Mouse (Mus musculus) embryonic facial prominence, embryonic 15.5 days (tissue): ENCODE results near the gene Slc35d2. TPM values are rescaled to one million over a fixed set of nuclear protein-coding genes. Genes with fewer than 3 reads are reported as not detected.

Source experiments
- ATAC-seq: fragments of 200-750 bp; cut with Nextera tagmentation; 2 replicates; pipeline ENCODE4 v1.8.0; 2017; ENCODE audit warnings: low read depth, moderate TSS enrichment; ENCODE audit not compliant: insufficient number of reproducible peaks, low FRiP score, low TSS enrichment
- H3K27ac ChIP-seq: fragments of 300-500 bp; sonication (generic); replicated peaks from 2 replicates; pipeline ENCODE4 v1.5.1; 2015; ENCODE audit warnings: mild to moderate bottlenecking, inconsistent platforms
- H3K27me3 ChIP-seq: fragments of 300-500 bp; sonication (generic); 2 replicates; pipeline ENCODE4 v1.6.1; 2015; ENCODE audit warnings: inconsistent platforms
- H3K36me3 ChIP-seq: fragments of 300-500 bp; sonication (generic); 2 replicates; pipeline ENCODE4 v1.6.1; 2015; ENCODE audit warnings: mild to moderate bottlenecking, inconsistent platforms
- H3K4me1 ChIP-seq: fragments of 300-500 bp; sonication (generic); 2 replicates; pipeline ENCODE4 v1.6.1; 2015; ENCODE audit warnings: inconsistent platforms
- H3K4me2 ChIP-seq: fragments of 300-500 bp; sonication (generic); replicated peaks from 2 replicates; pipeline ENCODE4 v1.6.1; 2015; ENCODE audit warnings: mild to moderate bottlenecking, inconsistent platforms
- H3K4me3 ChIP-seq: fragments of 300-500 bp; sonication (generic); replicated peaks from 2 replicates; pipeline ENCODE4 v1.5.1; 2015; ENCODE audit warnings: mild to moderate bottlenecking, inconsistent platforms
- H3K9ac ChIP-seq: fragments of 300-500 bp; sonication (generic); 2 replicates; pipeline ENCODE4 v1.6.1; 2015; ENCODE audit warnings: inconsistent platforms
- H3K9me3 ChIP-seq: fragments of 300-500 bp; sonication (generic); replicated peaks from 2 replicates; pipeline ENCODE4 v1.6.1; 2016; ENCODE audit warnings: inconsistent platforms
- WGBS: fragments of 180-500 bp; shearing (Covaris S2); methylation state at CpG from one replicate; pipeline ENCODE4 v1.1.7; 2015; 5-methylcytosine and 5-hydroxymethylcytosine counted together
- polyA plus RNA-seq: library from polyadenylated mRNA; unstranded; fragments of >200 nt; fragmentation: Nextera tagmentation; extraction: Ambion mirVana; gene quantifications from 2 replicates; pipeline ENCODE4 v1.2.1, GENCODE M21; 2015

Slc35d2 gene
- polyA plus RNA-seq, 1 experiment from 2014 or later: 6.4 TPM

DNA sequence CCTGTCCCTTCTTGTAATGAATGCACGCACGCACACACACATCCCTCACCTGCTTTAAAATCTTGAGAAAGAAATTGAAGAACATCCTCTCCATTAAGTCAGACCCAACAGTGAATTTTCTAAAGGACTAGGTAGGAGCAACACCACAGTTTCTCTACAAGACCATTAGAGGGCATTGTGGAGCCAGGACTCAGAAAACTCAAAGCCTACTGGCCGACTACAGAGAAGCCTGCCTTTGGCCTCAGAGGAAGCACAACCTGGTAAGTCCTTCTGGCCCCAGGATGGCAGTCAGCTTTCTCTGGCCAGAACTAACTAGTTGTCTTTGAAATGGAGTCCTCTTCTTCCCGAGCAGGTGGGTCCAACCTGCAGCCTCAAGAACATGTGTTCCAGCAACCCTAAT is 78.3 kb downstream of the Slc35d2 start:
- Histone ChIP-seq H3K4me1 (no peaks in the 10 kb centered on the region), H3K27me3 (no peaks in the 10 kb centered on the region), H3K4me3 (no peak overlapping the region), H3K36me3 (no peaks in the 10 kb centered on the region), H3K9me3 (0 out of 2 replicates have a peak, but pooled peaks cover 3% of the 10 kb centered on the region), H3K4me2 (no peak overlapping the region), H3K27ac (no peak overlapping the region), H3K9ac (no peak overlapping the region)
- WGBS: 48% methylated on average over 4 of the region's 4 CpGs
- no peak for ATAC-seq

DNA sequence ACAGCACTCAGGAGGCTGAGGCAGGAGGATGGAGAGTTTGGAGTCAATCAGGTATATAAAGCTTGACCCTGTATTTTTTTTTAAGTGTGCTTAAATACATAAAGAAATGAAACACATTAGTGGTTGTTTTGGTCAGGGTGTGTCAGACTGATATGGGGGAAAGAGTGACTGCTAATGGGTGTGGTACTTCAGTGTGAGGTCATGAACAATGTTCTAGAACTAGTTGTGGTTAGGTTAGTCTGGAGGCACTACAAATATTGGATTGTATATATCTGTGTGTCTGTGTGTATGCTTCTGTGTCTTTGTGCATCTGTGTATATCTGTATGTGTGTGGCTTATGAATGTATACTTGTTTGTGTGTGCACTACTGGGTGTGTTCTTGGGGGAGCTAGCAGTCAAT is 79.6 kb downstream of the Slc35d2 start:
- Histone ChIP-seq H3K36me3 (no peaks in the 10 kb centered on the region), H3K4me2 (no peak overlapping the region), H3K27me3 (no peaks in the 10 kb centered on the region), H3K9me3 (no peaks in the 10 kb centered on the region), H3K4me3 (no peak overlapping the region), H3K9ac (no peak overlapping the region), H3K27ac (no peak overlapping the region), H3K4me1 (no peaks in the 10 kb centered on the region)
- ATAC-seq: no peak

DNA sequence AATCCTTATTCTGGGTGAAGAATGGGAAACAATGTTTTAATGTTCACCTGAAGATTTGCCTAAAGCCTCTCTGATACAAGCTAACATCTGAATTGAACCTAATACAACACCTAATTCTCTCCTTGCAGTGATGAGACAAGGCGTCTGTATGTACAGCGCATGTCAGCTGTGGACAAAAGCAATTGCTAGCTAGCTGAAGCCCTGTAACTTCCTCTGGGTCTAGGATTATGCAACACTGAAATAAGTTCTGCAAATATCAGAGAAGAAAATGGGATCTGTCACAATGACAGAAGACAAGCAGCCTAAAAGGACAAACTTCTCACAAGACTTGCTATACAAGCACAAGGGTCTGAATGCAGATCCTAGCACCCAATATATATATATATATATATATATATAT is 80.7 kb downstream of the Slc35d2 start:
- Histone ChIP-seq H3K36me3 (no peaks in the 10 kb centered on the region), H3K4me3 (no peak overlapping the region), H3K27ac (no peak overlapping the region), H3K27me3 (no peaks in the 10 kb centered on the region), H3K9me3 (no peaks in the 10 kb centered on the region), H3K4me1 (no peaks in the 10 kb centered on the region), H3K4me2 (no peak overlapping the region), H3K9ac (no peak overlapping the region)
- 90% methylated on average over 2 of the region's 2 CpGs for WGBS
- ATAC-seq: no peak

Other genes with a start within 250 kb of the Slc35d2 start
- not detected in 2 replicates for gene Hsd17b3, start 40.1 kb downstream of the Slc35d2 start, polyA plus RNA-seq
- gene Zfp367, start 23.8 kb upstream of the Slc35d2 start, polyA plus RNA-seq: 18.0 and 18.8 TPM in 2 replicates
- gene Habp4, start 32.5 kb upstream of the Slc35d2 start, polyA plus RNA-seq: 24.8 and 26.4 TPM in 2 replicates
- 14.4 and 15.2 TPM in 2 replicates for gene Cdc14b, start 145.9 kb upstream of the Slc35d2 start, polyA plus RNA-seq
- 41.0 and 45.8 TPM in 2 replicates for gene Aaed1, start 183.3 kb upstream of the Slc35d2 start, polyA plus RNA-seq
- gene Ctsl, start 241.5 kb upstream of the Slc35d2 start, polyA plus RNA-seq: 193 and 195 TPM in 2 replicates